Mouse (Mus musculus): ENCODE results near the gene Pip5k1c. TPM values are rescaled to one million over a fixed set of nuclear protein-coding genes. Genes with fewer than 3 reads are reported as not detected.

Gene Pip5k1c
- polyA plus RNA-seq, 1 experiment from 2014 or later: 41.8 TPM

- Histone ChIP-seq H3K9ac (ENCODE audit: low read length) (peak overlapping the region; percentile 61), H3K27me3 (ENCODE audit: control insufficient read depth, insufficient read depth, low read length) (peaks cover 49% of the 10 kb centered on the region), H3K4me1 (ENCODE audit: control insufficient read depth, insufficient read depth, low read length) (peaks cover 4% of the 10 kb centered on the region; the same call in 1 of the 2 replicates), H3K9me3 (replicated peaks; ENCODE audit: control insufficient read depth, low read length) (no peaks in the 10 kb centered on the region; the same call in 1 of the 2 replicates), H3K4me2 (ENCODE audit: low read depth, low read length) (peak overlapping the region; percentile 81), H3K36me3 (ENCODE audit: control insufficient read depth, insufficient read depth, low read length) (no peaks in the 10 kb centered on the region), H3K4me3 (replicated peaks; ENCODE audit: low read length) (peak overlapping the region; percentile 52), H3K27ac (ENCODE audit: low read length) (no peak overlapping the region)
- no peak for ATAC-seq (ENCODE audit: insufficient read depth, low FRiP score)
- 2% methylated on average over 62 of the region's 62 CpGs for WGBS
Measured at GRCm38 (mm10) chr10:81257158-81258039, 35.4 kb upstream of the Pip5k1c start.

GRCm38 (mm10) chr10:81259225-81259884 lies 33.4 kb upstream of the Pip5k1c start:
- Histone ChIP-seq H3K4me2 (ENCODE audit: low read depth, low read length) (no peak overlapping the region), H3K9me3 (replicated peaks; ENCODE audit: control insufficient read depth, low read length) (no peaks in the 10 kb centered on the region; the same call in 1 of the 2 replicates), H3K4me3 (replicated peaks; ENCODE audit: low read length) (no peak overlapping the region), H3K9ac (ENCODE audit: low read length) (0 out of 2 replicates have a peak overlapping the region, but pooled peaks have one; percentile 21), H3K36me3 (ENCODE audit: control insufficient read depth, insufficient read depth, low read length) (no peaks in the 10 kb centered on the region), H3K27me3 (ENCODE audit: control insufficient read depth, insufficient read depth, low read length) (peaks cover 36% of the 10 kb centered on the region), H3K27ac (ENCODE audit: low read length) (no peak overlapping the region), H3K4me1 (ENCODE audit: control insufficient read depth, insufficient read depth, low read length) (no peaks in the 10 kb centered on the region)
- ATAC-seq (ENCODE audit: insufficient read depth, low FRiP score): no peak
- 37% methylated on average over 21 of the region's 21 CpGs for WGBS

GRCm38 (mm10) chr10:81261025-81261424 lies 31.7 kb upstream of the Pip5k1c start:
- H3K9me3 ChIP-seq (replicated peaks; ENCODE audit: control insufficient read depth, low read length): no peaks in the 10 kb centered on the region; the same call in 1 of the 2 replicates
- H3K9ac ChIP-seq (ENCODE audit: low read length): no peak overlapping the region
- peaks cover 34% of the 10 kb centered on the region for H3K27me3 ChIP-seq (ENCODE audit: control insufficient read depth, insufficient read depth, low read length)
- WGBS: 87% methylated on average over 4 of the region's 4 CpGs
- ATAC-seq (ENCODE audit: insufficient read depth, low FRiP score): no peak
- no peaks in the 10 kb centered on the region; the same call in 1 of the 2 replicates for H3K36me3 ChIP-seq (ENCODE audit: control insufficient read depth, insufficient read depth, low read length)
- no peak overlapping the region for H3K4me3 ChIP-seq (replicated peaks; ENCODE audit: low read length)
- peaks cover 7% of the 10 kb centered on the region; the same call in 1 of the 2 replicates for H3K4me1 ChIP-seq (ENCODE audit: control insufficient read depth, insufficient read depth, low read length)
- H3K27ac ChIP-seq (ENCODE audit: low read length): no peak overlapping the region
- no peak overlapping the region for H3K4me2 ChIP-seq (ENCODE audit: low read depth, low read length)

GRCm38 (mm10) chr10:81265540-81265939 lies 27.2 kb upstream of the Pip5k1c start:
- H3K4me3 ChIP-seq (replicated peaks; ENCODE audit: low read length): peak overlapping the region; percentile 81
- WGBS: 84% methylated on average over 8 of the region's 8 CpGs
- no peaks in the 10 kb centered on the region; the same call in 1 of the 2 replicates for H3K9me3 ChIP-seq (replicated peaks; ENCODE audit: control insufficient read depth, low read length)
- H3K4me2 ChIP-seq (ENCODE audit: low read depth, low read length): peak overlapping the region; percentile 77; the same call in 1 of the 2 replicates
- H3K36me3 ChIP-seq (ENCODE audit: control insufficient read depth, insufficient read depth, low read length): no peaks in the 10 kb centered on the region; the same call in 1 of the 2 replicates
- no peak overlapping the region for H3K27ac ChIP-seq (ENCODE audit: low read length)
- no peaks in the 10 kb centered on the region for H3K27me3 ChIP-seq (ENCODE audit: control insufficient read depth, insufficient read depth, low read length)
- H3K4me1 ChIP-seq (ENCODE audit: control insufficient read depth, insufficient read depth, low read length): peaks cover 20% of the 10 kb centered on the region
- no peak for ATAC-seq (ENCODE audit: insufficient read depth, low FRiP score)
- peak overlapping the region; percentile 91 for H3K9ac ChIP-seq (ENCODE audit: low read length)

DNA sequence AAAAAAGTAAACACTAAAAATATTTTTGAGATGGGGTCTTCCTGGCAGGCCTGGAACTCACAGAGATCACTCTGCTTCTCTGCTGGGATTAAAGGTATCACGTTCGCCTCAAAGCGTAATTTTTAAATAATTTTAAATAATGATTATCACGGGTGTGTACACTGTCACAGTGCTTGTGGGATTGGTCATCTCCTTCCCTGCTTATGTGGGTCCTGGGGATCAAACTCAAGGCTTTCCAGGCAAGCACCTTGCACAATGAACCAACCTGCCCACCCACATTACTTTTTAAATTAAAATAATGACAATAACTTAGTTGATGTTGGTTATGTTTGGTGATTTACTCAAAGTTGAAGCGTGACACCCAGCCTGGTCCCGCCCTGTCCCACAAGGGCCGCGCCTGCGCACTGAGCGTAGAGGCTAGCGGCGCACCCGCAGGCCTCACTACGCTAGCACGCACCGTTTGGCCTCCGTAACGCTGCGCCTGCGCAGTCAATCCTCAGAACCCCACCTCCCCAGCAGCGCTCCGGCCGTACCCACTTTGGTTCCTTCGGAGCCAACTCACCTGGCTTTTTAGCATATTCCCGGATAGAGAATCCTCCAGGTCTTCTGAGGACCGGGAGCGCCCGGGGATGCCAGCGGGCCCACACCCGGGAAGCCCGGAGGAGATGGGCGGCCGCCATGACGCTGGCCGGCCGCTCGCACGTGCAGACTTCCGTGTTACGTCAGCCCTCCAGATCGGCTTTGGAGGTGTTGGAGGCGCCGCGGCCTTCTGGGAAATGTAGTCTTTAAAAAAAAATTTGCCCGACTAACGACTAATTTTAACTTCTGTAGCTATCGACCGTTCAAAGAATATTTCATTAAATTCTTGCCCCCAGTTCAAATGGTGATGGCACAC lies 26.3 kb upstream of the Pip5k1c start, which contains the start of the genes Mrpl54 and Apba3:
TSS of gene Mrpl54 (minus strand) at position 724 of the 895 bp plus-strand sequence.
TSS of gene Apba3 (plus strand) at position 750 of the 895 bp plus-strand sequence.
- no peaks in the 10 kb centered on the region for H3K27me3 ChIP-seq (ENCODE audit: control insufficient read depth, insufficient read depth, low read length)
- peak within 1 kb of the TSS; percentile 96 for H3K9ac ChIP-seq (ENCODE audit: low read length)
- ATAC-seq (ENCODE audit: insufficient read depth, low FRiP score): peak; percentile 95
- H3K27ac ChIP-seq (ENCODE audit: low read length): peak within 1 kb of the TSS; percentile 92
- peak within 1 kb of the TSS; percentile 89 for H3K4me3 ChIP-seq (replicated peaks; ENCODE audit: low read length)
- H3K9me3 ChIP-seq (replicated peaks; ENCODE audit: control insufficient read depth, low read length): no peaks in the 10 kb centered on the region
- WGBS: under 1% methylated on average over 48 of the region's 48 CpGs
- peak within 1 kb of the TSS; percentile 90 for H3K4me2 ChIP-seq (ENCODE audit: low read depth, low read length)
- peaks cover 20% of the 10 kb centered on the region for H3K4me1 ChIP-seq (ENCODE audit: control insufficient read depth, insufficient read depth, low read length)
- H3K36me3 ChIP-seq (ENCODE audit: control insufficient read depth, insufficient read depth, low read length): no peaks in the 10 kb centered on the region; the same call in 1 of the 2 replicates

- Histone ChIP-seq H3K27ac (ENCODE audit: low read length) (peak overlapping the region; percentile 54; the same call in 1 of the 2 replicates), H3K9me3 (replicated peaks; ENCODE audit: control insufficient read depth, low read length) (no peaks in the 10 kb centered on the region), H3K4me3 (replicated peaks; ENCODE audit: low read length) (peak overlapping the region; percentile 89), H3K27me3 (ENCODE audit: control insufficient read depth, insufficient read depth, low read length) (no peaks in the 10 kb centered on the region), H3K36me3 (ENCODE audit: control insufficient read depth, insufficient read depth, low read length) (peaks cover 9% of the 10 kb centered on the region; the same call in 1 of the 2 replicates), H3K4me2 (ENCODE audit: low read depth, low read length) (peak overlapping the region; percentile 90), H3K9ac (ENCODE audit: low read length) (peak overlapping the region; percentile 96), H3K4me1 (ENCODE audit: control insufficient read depth, insufficient read depth, low read length) (peaks cover 20% of the 10 kb centered on the region)
- 3% methylated on average over 23 of the region's 23 CpGs for WGBS
- ATAC-seq (ENCODE audit: insufficient read depth, low FRiP score): peak; percentile 67; the same call in 1 of the 2 replicates
Measured at GRCm38 (mm10) chr10:81268056-81268455, 24.7 kb upstream of the Pip5k1c start.

DNA sequence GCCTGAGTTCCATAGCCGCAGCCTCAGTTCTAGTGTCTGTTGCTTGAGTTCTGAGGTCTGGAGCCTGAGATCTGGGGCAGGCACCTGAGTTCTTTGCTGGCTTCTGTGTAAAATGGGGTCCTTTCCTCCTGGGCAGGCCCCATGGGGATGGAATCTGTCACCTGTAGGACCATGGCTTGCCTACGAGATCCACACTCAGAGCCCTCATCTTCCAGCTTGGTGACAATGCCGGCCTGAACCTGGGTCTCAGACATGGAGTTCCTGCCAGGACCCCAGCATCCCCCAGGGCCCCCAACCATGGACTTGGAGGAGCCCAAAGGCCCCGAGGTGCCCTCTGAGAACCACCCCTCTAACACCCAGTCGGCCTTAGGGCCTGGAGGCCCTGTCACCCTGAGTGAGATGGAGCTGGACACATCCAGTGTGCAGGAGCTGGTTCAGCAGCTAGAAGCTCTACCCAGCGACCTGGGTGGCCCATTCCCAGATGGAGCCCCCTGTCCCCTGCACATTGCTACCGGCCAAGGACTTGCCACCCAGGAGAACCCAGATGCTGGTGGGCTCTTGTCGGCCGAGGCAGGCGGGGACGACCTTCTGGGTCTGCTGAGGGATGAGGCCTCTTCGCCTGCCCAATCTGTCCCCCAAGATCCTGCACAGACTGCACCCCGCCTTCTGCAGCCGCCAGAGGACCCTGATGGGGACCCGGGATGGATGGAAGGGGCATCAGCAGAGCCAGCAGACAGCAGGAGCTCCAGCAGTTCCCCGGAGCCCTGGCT lies 23.9 kb upstream of the Pip5k1c start:
- Histone ChIP-seq H3K27me3 (ENCODE audit: control insufficient read depth, insufficient read depth, low read length) (no peaks in the 10 kb centered on the region), H3K36me3 (ENCODE audit: control insufficient read depth, insufficient read depth, low read length) (peaks cover 16% of the 10 kb centered on the region; the same call in 1 of the 2 replicates), H3K9me3 (replicated peaks; ENCODE audit: control insufficient read depth, low read length) (no peaks in the 10 kb centered on the region), H3K9ac (ENCODE audit: low read length) (peak overlapping the region; percentile 96), H3K4me2 (ENCODE audit: low read depth, low read length) (peak overlapping the region; percentile 90), H3K27ac (ENCODE audit: low read length) (no peak overlapping the region; the same call in 1 of the 2 replicates), H3K4me3 (replicated peaks; ENCODE audit: low read length) (peak overlapping the region; percentile 89), H3K4me1 (ENCODE audit: control insufficient read depth, insufficient read depth, low read length) (peaks cover 20% of the 10 kb centered on the region)
- 75% methylated on average over 16 of the region's 16 CpGs for WGBS
- no peak for ATAC-seq (ENCODE audit: insufficient read depth, low FRiP score)

- no peak for ATAC-seq (ENCODE audit: insufficient read depth, low FRiP score)
- no peak overlapping the region for H3K27ac ChIP-seq (ENCODE audit: low read length)
- no peak overlapping the region for H3K4me2 ChIP-seq (ENCODE audit: low read depth, low read length)
- no peak overlapping the region for H3K9ac ChIP-seq (ENCODE audit: low read length)
- no peak overlapping the region for H3K4me3 ChIP-seq (replicated peaks; ENCODE audit: low read length)
- WGBS: 93% methylated on average over 21 of the region's 21 CpGs
- peaks cover 16% of the 10 kb centered on the region; the same call in 1 of the 2 replicates for H3K36me3 ChIP-seq (ENCODE audit: control insufficient read depth, insufficient read depth, low read length)
- H3K9me3 ChIP-seq (replicated peaks; ENCODE audit: control insufficient read depth, low read length): no peaks in the 10 kb centered on the region
- peaks cover 7% of the 10 kb centered on the region for H3K4me1 ChIP-seq (ENCODE audit: control insufficient read depth, insufficient read depth, low read length)
- no peaks in the 10 kb centered on the region for H3K27me3 ChIP-seq (ENCODE audit: control insufficient read depth, insufficient read depth, low read length)
Measured at GRCm38 (mm10) chr10:81272356-81272755, 20.4 kb upstream of the Pip5k1c start.
